Mouse (Mus musculus): ENCODE data around the gene Cyp4f39. TPM values are rescaled to one million over a fixed set of nuclear protein-coding genes. Genes with fewer than 3 reads are reported as not detected.
"Not testable (repeated sequence)": the region's sequence is repeated elsewhere in the genome, so short reads cannot be mapped to it uniquely, and the experiment has no call there.

Gene Cyp4f39
- polyA plus RNA-seq, 2 experiments from 2014 or later: 0.58 to 1.2 TPM

- ATAC-seq: no peak
Observed at GRCm38 (mm10) chr17:32474954-32475560, 22.5 kb downstream of the Cyp4f39 start.

GRCm38 (mm10) chr17:32477204-32477603 is 24.7 kb downstream of the Cyp4f39 start:
- no peak for ATAC-seq

- ATAC-seq: no peak
Observed at GRCm38 (mm10) chr17:32478727-32479126, 26.2 kb downstream of the Cyp4f39 start.

- no peak for ATAC-seq
Observed at GRCm38 (mm10) chr17:32479554-32480506, 27.3 kb downstream of the Cyp4f39 start.

- no peak for ATAC-seq
Observed at GRCm38 (mm10) chr17:32481766-32482165, 29.2 kb downstream of the Cyp4f39 start.

- peak; percentile 74 for ATAC-seq
Observed at GRCm38 (mm10) chr17:32483200-32483599, 30.7 kb downstream of the Cyp4f39 start.

- peak; percentile 67 for ATAC-seq
Observed at GRCm38 (mm10) chr17:32492349-32492980, 39.9 kb downstream of the Cyp4f39 start.

GRCm38 (mm10) chr17:32494601-32495000 is 42.1 kb downstream of the Cyp4f39 start:
- ATAC-seq: peak; percentile 85

- ATAC-seq: not testable (repeated sequence)
Observed at GRCm38 (mm10) chr17:32500511-32500910, 48.0 kb downstream of the Cyp4f39 start.

GRCm38 (mm10) chr17:32501051-32501450 is 48.5 kb downstream of the Cyp4f39 start:
- ATAC-seq: no peak

GRCm38 (mm10) chr17:32503111-32503510 is 50.6 kb downstream of the Cyp4f39 start:
- no peak for ATAC-seq

- ATAC-seq: no peak
Observed at GRCm38 (mm10) chr17:32505851-32506728, 53.6 kb downstream of the Cyp4f39 start, which contains the start of gene Cyp4f17. Gene Cyp4f17 (plus strand): TSS chr17:32506050.

GRCm38 (mm10) chr17:32506729-32507245 is 54.3 kb downstream of the Cyp4f39 start:
- ATAC-seq: no peak

GRCm38 (mm10) chr17:32516126-32516525 is 63.6 kb downstream of the Cyp4f39 start:
- no peak for ATAC-seq

- ATAC-seq: no peak
Observed at GRCm38 (mm10) chr17:32521981-32522380, 69.5 kb downstream of the Cyp4f39 start.

- peak; percentile 21 for ATAC-seq
Observed at GRCm38 (mm10) chr17:32522386-32522785, 69.9 kb downstream of the Cyp4f39 start.

- ATAC-seq: no peak
Observed at GRCm38 (mm10) chr17:32522816-32523215, 70.3 kb downstream of the Cyp4f39 start.

GRCm38 (mm10) chr17:32523895-32524294 is 71.4 kb downstream of the Cyp4f39 start:
- peak; percentile 85 for ATAC-seq

- not testable (repeated sequence) for ATAC-seq
Observed at GRCm38 (mm10) chr17:32526341-32526740, 73.8 kb downstream of the Cyp4f39 start.

- no peak for ATAC-seq
Observed at GRCm38 (mm10) chr17:32527748-32528147, 75.2 kb downstream of the Cyp4f39 start.

- ATAC-seq: peak; percentile 71
Observed at GRCm38 (mm10) chr17:32528408-32529337, 76.2 kb downstream of the Cyp4f39 start.
